Mouse (Mus musculus): ENCODE measurements around the gene Ppif. TPM values are rescaled to one million over a fixed set of nuclear protein-coding genes. Genes with fewer than 3 reads are reported as not detected.

Ppif gene
- polyA plus RNA-seq, 1 experiment: 59.5 TPM

- peak; percentile 38 for DNase-seq (ENCODE audit: low read depth)
- TF ChIP-seq CTCF (IDR thresholded peaks at IDR 0.05; ENCODE audit: borderline replicate concordance, extremely low read depth, insufficient read depth, insufficient read length) (no peak), POLR2A (IDR thresholded peaks at IDR 0.05; ENCODE audit: borderline replicate concordance, extremely low read depth, insufficient read depth, insufficient read length, poor library complexity, severe bottlenecking) (no peak)
Measured at GRCm38 (mm10) chr14:25738591-25739001, 44.6 kb downstream of the Ppif start.

- DNase-seq (ENCODE audit: low read depth): no peak
- TF ChIP-seq CTCF (IDR thresholded peaks at IDR 0.05; ENCODE audit: borderline replicate concordance, extremely low read depth, insufficient read depth, insufficient read length) (no peak), POLR2A (IDR thresholded peaks at IDR 0.05; ENCODE audit: borderline replicate concordance, extremely low read depth, insufficient read depth, insufficient read length, poor library complexity, severe bottlenecking) (no peak)
Measured at GRCm38 (mm10) chr14:25739957-25740565, 46.1 kb downstream of the Ppif start.

- no peak for DNase-seq (ENCODE audit: low read depth)
- TF ChIP-seq CTCF (IDR thresholded peaks at IDR 0.05; ENCODE audit: borderline replicate concordance, extremely low read depth, insufficient read depth, insufficient read length) (no peak), POLR2A (IDR thresholded peaks at IDR 0.05; ENCODE audit: borderline replicate concordance, extremely low read depth, insufficient read depth, insufficient read length, poor library complexity, severe bottlenecking) (no peak)
Measured at GRCm38 (mm10) chr14:25741211-25741610, 47.3 kb downstream of the Ppif start.

- no peak for DNase-seq (ENCODE audit: low read depth)
- TF ChIP-seq POLR2A (IDR thresholded peaks at IDR 0.05; ENCODE audit: borderline replicate concordance, extremely low read depth, insufficient read depth, insufficient read length, poor library complexity, severe bottlenecking): no peak
- TF ChIP-seq CTCF (IDR thresholded peaks at IDR 0.05; ENCODE audit: borderline replicate concordance, extremely low read depth, insufficient read depth, insufficient read length): no peak
Measured at GRCm38 (mm10) chr14:25741840-25742367, 48.0 kb downstream of the Ppif start.

GRCm38 (mm10) chr14:25742943-25743342, 49.0 kb downstream of the Ppif start:
- DNase-seq (ENCODE audit: low read depth): no peak
- no peak for TF ChIP-seq POLR2A (IDR thresholded peaks at IDR 0.05; ENCODE audit: borderline replicate concordance, extremely low read depth, insufficient read depth, insufficient read length, poor library complexity, severe bottlenecking)
- no peak for TF ChIP-seq CTCF (IDR thresholded peaks at IDR 0.05; ENCODE audit: borderline replicate concordance, extremely low read depth, insufficient read depth, insufficient read length)

GRCm38 (mm10) chr14:25745365-25746184, 51.6 kb downstream of the Ppif start:
- DNase-seq (ENCODE audit: low read depth): no peak
- TF ChIP-seq POLR2A (IDR thresholded peaks at IDR 0.05; ENCODE audit: borderline replicate concordance, extremely low read depth, insufficient read depth, insufficient read length, poor library complexity, severe bottlenecking) (no peak), CTCF (IDR thresholded peaks at IDR 0.05; ENCODE audit: borderline replicate concordance, extremely low read depth, insufficient read depth, insufficient read length) (no peak)

- TF ChIP-seq POLR2A (IDR thresholded peaks at IDR 0.05; ENCODE audit: borderline replicate concordance, extremely low read depth, insufficient read depth, insufficient read length, poor library complexity, severe bottlenecking): no peak
- TF ChIP-seq CTCF (IDR thresholded peaks at IDR 0.05; ENCODE audit: borderline replicate concordance, extremely low read depth, insufficient read depth, insufficient read length): no peak
- no peak for DNase-seq (ENCODE audit: low read depth)
Measured at GRCm38 (mm10) chr14:25746371-25746770, 52.4 kb downstream of the Ppif start.

GRCm38 (mm10) chr14:25746971-25747945, 53.3 kb downstream of the Ppif start:
- TF ChIP-seq CTCF (IDR thresholded peaks at IDR 0.05; ENCODE audit: borderline replicate concordance, extremely low read depth, insufficient read depth, insufficient read length) (no peak), POLR2A (IDR thresholded peaks at IDR 0.05; ENCODE audit: borderline replicate concordance, extremely low read depth, insufficient read depth, insufficient read length, poor library complexity, severe bottlenecking) (no peak)
- DNase-seq (ENCODE audit: low read depth): no peak

GRCm38 (mm10) chr14:25747996-25748756, 54.2 kb downstream of the Ppif start:
- DNase-seq (ENCODE audit: low read depth): no peak
- TF ChIP-seq CTCF (IDR thresholded peaks at IDR 0.05; ENCODE audit: borderline replicate concordance, extremely low read depth, insufficient read depth, insufficient read length): no peak
- no peak for TF ChIP-seq POLR2A (IDR thresholded peaks at IDR 0.05; ENCODE audit: borderline replicate concordance, extremely low read depth, insufficient read depth, insufficient read length, poor library complexity, severe bottlenecking)

Data from brain, embryonic 14.5 days (tissue).